Mouse (Mus musculus): ENCODE data around the gene Ncbp2. TPM values are rescaled to one million over a fixed set of nuclear protein-coding genes. Genes with fewer than 3 reads are reported as not detected.

Gene Ncbp2
- polyA plus RNA-seq, 1 experiment from 2014 or later: 149 TPM

DNA sequence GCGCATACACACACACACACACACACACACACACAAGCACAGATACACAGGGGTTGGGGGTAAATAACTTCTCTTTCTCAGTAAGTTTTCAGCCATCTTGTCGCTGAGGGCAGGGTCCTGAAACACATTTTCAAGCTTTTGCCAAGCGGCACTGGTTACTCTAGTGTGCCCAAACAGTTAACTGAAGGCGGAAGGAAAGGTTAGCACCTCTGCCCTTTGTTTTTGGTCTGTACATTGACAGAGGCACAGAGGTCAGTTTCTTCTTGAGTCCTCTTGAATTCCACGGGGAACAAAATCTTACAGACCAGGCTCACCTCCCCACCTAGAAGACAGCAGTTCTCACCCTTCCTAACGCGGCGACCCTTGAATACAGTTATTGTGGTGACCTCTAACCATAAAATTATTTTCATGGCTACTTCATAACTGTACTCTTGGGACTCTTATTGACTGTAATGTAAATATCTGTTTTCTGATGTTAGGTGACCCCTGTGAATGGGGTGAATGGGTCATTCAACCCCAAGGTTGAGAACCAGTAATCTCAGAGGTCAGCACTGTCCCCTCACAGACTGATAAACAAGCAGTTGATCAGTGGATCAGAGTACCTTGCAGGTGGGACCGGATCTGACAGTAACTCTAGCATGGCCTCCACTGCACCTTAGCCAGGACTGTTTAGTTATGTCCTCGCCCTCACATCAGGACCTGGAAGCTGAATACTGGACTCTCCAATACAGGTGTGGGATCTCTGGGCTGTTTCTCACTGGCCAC lies 60.4 kb downstream of the Ncbp2 start:
- Histone ChIP-seq H3K4me1 (replicated peaks; ENCODE audit: control insufficient read depth, insufficient read depth, low read length) (no peaks in the 10 kb centered on the region), H3K4me2 (ENCODE audit: low read depth, low read length, severe bottlenecking) (no peak overlapping the region), H3K27ac (ENCODE audit: low read depth, low read length) (no peak overlapping the region), H3K4me3 (ENCODE audit: low read depth, low read length) (no peak overlapping the region), H3K36me3 (ENCODE audit: control insufficient read depth, insufficient read depth, low read length) (no peaks in the 10 kb centered on the region; the same call in 1 of the 2 replicates), H3K27me3 (ENCODE audit: control insufficient read depth, insufficient read depth, low read length) (no peaks in the 10 kb centered on the region), H3K9me3 (ENCODE audit: control insufficient read depth, low read length) (no peaks in the 10 kb centered on the region), H3K9ac (ENCODE audit: low read length) (no peak overlapping the region)
- WGBS: 75% methylated on average over 10 of the region's 10 CpGs
- no peak for DNase-seq (ENCODE audit: low spot score)
- ATAC-seq (replicated peaks; ENCODE audit: low FRiP score): no peak

DNA sequence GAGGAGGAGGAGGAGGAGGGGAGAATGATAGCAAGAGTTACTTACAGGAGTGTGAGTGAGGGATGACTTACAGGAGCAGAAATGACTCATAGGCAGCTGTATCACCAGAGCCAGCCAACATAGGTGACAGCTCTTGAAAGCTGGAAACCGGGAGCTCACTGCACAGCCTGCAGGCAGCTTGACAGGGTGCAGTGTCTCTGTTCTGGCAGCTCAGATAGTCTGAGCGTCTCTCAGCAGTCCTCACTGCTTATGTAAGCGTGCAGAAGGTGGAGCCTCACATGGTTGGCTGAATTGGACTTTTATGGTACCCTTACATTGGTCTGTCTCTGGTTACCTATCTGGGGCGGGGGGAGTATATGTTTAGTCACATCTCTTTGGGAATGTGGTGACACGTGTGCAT lies 61.6 kb downstream of the Ncbp2 start:
- no peak for ATAC-seq (replicated peaks; ENCODE audit: low FRiP score)
- H3K36me3 ChIP-seq (ENCODE audit: control insufficient read depth, insufficient read depth, low read length): no peaks in the 10 kb centered on the region; the same call in 1 of the 2 replicates
- no peaks in the 10 kb centered on the region for H3K27me3 ChIP-seq (ENCODE audit: control insufficient read depth, insufficient read depth, low read length)

DNA sequence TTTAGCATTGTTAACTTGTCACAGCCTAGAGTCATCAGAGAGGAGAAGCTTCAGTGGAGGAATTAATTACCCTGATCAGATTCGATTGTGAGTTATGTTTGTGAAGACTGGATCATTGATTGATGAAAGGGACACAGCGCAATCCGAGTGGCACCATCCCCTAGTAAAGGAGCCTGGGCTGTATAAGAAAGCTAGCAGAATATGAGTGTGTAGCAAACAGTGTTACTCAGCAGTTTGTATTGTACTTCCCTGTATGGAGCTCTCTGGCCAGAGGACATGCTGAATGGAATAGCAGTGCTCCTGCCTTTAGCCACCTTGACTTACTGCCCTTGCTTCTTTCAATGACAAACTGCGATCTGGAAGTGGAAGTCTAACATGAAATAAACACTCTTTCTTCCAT lies 62.0 kb downstream of the Ncbp2 start:
- Histone ChIP-seq H3K27ac (ENCODE audit: low read depth, low read length) (no peak overlapping the region), H3K4me1 (replicated peaks; ENCODE audit: control insufficient read depth, insufficient read depth, low read length) (no peaks in the 10 kb centered on the region), H3K9me3 (ENCODE audit: control insufficient read depth, low read length) (no peaks in the 10 kb centered on the region), H3K36me3 (ENCODE audit: control insufficient read depth, insufficient read depth, low read length) (no peaks in the 10 kb centered on the region; the same call in 1 of the 2 replicates), H3K9ac (ENCODE audit: low read length) (no peak overlapping the region), H3K27me3 (ENCODE audit: control insufficient read depth, insufficient read depth, low read length) (no peaks in the 10 kb centered on the region), H3K4me2 (ENCODE audit: low read depth, low read length, severe bottlenecking) (no peak overlapping the region), H3K4me3 (ENCODE audit: low read depth, low read length) (no peak overlapping the region)
- DNase-seq (ENCODE audit: low spot score) (no peak), ATAC-seq (replicated peaks; ENCODE audit: low FRiP score) (no peak)
- 90% methylated on average over 4 of the region's 4 CpGs for WGBS

More for the DNA sequence above, 61.6 kb downstream of the Ncbp2 start:
- 55% methylated on average over 5 of the region's 5 CpGs for WGBS
- no peak overlapping the region for H3K4me3 ChIP-seq (ENCODE audit: low read depth, low read length)
- no peak for DNase-seq (ENCODE audit: low spot score)
- H3K27ac ChIP-seq (ENCODE audit: low read depth, low read length): no peak overlapping the region
- H3K4me1 ChIP-seq (replicated peaks; ENCODE audit: control insufficient read depth, insufficient read depth, low read length): no peaks in the 10 kb centered on the region
- H3K9me3 ChIP-seq (ENCODE audit: control insufficient read depth, low read length): no peaks in the 10 kb centered on the region
- no peak overlapping the region for H3K4me2 ChIP-seq (ENCODE audit: low read depth, low read length, severe bottlenecking)
- H3K9ac ChIP-seq (ENCODE audit: low read length): no peak overlapping the region

Small RNA genes lying within 50 kb of the gene (microRNA-seq; reads per million reads assigned to microRNA genes)
- gene Gm26269 (ENCODE audit: insufficient number of aligned reads): not detected

Other genes starting within 250 kb of the Ncbp2 start
- 0.07 TPM in 1 of 2 replicates, not detected in the other for gene Meltf, start 69.7 kb upstream of the Ncbp2 start, polyA plus RNA-seq (2014; fragmentation: Nextera tagmentation; extraction: Ambion mirVana)
- 0.97 and 1.1 TPM in 2 replicates for gene Pigz, start 14.7 kb upstream of the Ncbp2 start, polyA plus RNA-seq (2014; fragmentation: Nextera tagmentation; extraction: Ambion mirVana)
- 84.6 and 92.5 TPM in 2 replicates for gene 0610012G03Rik, start within 50 bp of the Ncbp2 start, polyA plus RNA-seq (2014; fragmentation: Nextera tagmentation; extraction: Ambion mirVana)
- 13.6 and 15.2 TPM in 2 replicates for gene Senp5, start 54.8 kb downstream of the Ncbp2 start, polyA plus RNA-seq (2014; fragmentation: Nextera tagmentation; extraction: Ambion mirVana)
- 52.6 and 53.9 TPM in 2 replicates for gene Pak2, start 130.8 kb downstream of the Ncbp2 start, polyA plus RNA-seq (2014; fragmentation: Nextera tagmentation; extraction: Ambion mirVana)
- gene Pigx, start 151.2 kb downstream of the Ncbp2 start, polyA plus RNA-seq (2014; fragmentation: Nextera tagmentation; extraction: Ambion mirVana): 136 and 144 TPM in 2 replicates
- gene Cep19, start 151.3 kb downstream of the Ncbp2 start, polyA plus RNA-seq (2014; fragmentation: Nextera tagmentation; extraction: Ambion mirVana): 43.3 and 43.5 TPM in 2 replicates
- 6.7 and 7.5 TPM in 2 replicates for gene Nrros, start 217.1 kb downstream of the Ncbp2 start, polyA plus RNA-seq (2014; fragmentation: Nextera tagmentation; extraction: Ambion mirVana)
- gene Bex6, start 231.3 kb downstream of the Ncbp2 start, polyA plus RNA-seq (2014; fragmentation: Nextera tagmentation; extraction: Ambion mirVana): 0.35 TPM in 1 of 2 replicates, not detected in the other

Data from forebrain, embryonic 11.5 days (tissue).